Mouse (Mus musculus) midbrain, embryonic 12.5 days (tissue): ENCODE data around the gene Krt33b. TPM values are rescaled to one million over a fixed set of nuclear protein-coding genes. Genes with fewer than 3 reads are reported as not detected.

ENCODE experiments used
- ATAC-seq: fragments of 200-750 bp; cut with Nextera tagmentation; 2 replicates; pipeline ENCODE4 v1.8.0; 2017; ENCODE audit warnings: low read depth, moderate TSS enrichment, moderate library complexity; ENCODE audit not compliant: low FRiP score
- H3K27ac ChIP-seq: fragments of 300-500 bp; sonication (generic); replicated peaks from 2 replicates; pipeline ENCODE4 v1.5.1; 2016; ENCODE audit warnings: mild to moderate bottlenecking
- H3K27me3 ChIP-seq: fragments of 300-500 bp; sonication (generic); 2 replicates; pipeline ENCODE4 v1.6.1; 2016; ENCODE audit warnings: mild to moderate bottlenecking
- H3K36me3 ChIP-seq: fragments of 300-500 bp; sonication (generic); 2 replicates; pipeline ENCODE4 v1.6.1; 2016
- H3K4me1 ChIP-seq: fragments of 300-500 bp; sonication (generic); 2 replicates; pipeline ENCODE4 v1.6.1; 2016
- H3K4me2 ChIP-seq: fragments of 300-500 bp; sonication (generic); replicated peaks from 2 replicates; pipeline ENCODE4 v1.6.1; 2016; ENCODE audit warnings: mild to moderate bottlenecking, moderate library complexity
- H3K4me3 ChIP-seq: fragments of 300-500 bp; sonication (generic); 2 replicates; pipeline ENCODE4 v1.5.1; 2016; ENCODE audit warnings: mild to moderate bottlenecking
- H3K9ac ChIP-seq: fragments of 300-500 bp; sonication (generic); replicated peaks from 2 replicates; pipeline ENCODE4 v1.6.1; 2016; ENCODE audit warnings: mild to moderate bottlenecking, moderate library complexity
- H3K9me3 ChIP-seq: fragments of 300-500 bp; sonication (generic); 2 replicates; pipeline ENCODE4 v1.6.1; 2016; ENCODE audit warnings: mild to moderate bottlenecking
- WGBS: fragments of 180-500 bp; shearing (Covaris S2); methylation state at CpG from one replicate; pipeline ENCODE4 v1.1.7; 2016; 5-methylcytosine and 5-hydroxymethylcytosine counted together
- polyA plus RNA-seq: library from polyadenylated mRNA; unstranded; fragments of >200 nt; fragmentation: Nextera tagmentation; extraction: Ambion mirVana; gene quantifications from 2 replicates; pipeline ENCODE4 v1.2.1, GENCODE M21; 2016

Gene Krt33b
- polyA plus RNA-seq, result not detected in 2 replicates

DNA sequence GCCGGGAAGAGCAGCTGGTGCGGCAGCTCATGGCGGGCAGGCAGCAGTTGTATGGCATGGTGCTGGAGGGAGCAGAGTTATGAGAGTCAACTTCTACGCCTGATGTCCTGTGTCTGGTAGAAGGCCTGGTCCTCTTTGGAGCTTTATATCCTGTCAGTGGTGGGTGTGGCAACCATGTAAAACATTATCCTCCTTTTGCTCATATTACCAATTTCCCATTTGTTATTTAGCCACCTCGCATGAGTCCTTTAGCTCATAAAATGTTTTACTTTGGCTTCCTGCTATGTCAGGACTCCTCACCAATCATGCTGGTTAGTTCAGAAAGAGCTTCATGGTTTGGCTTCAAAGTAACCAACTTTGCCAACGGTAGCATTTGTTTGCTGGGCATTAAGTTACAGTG lies at the start of gene Krt33b:
Gene Krt33b (minus strand): TSS at position 101 of the 400 bp plus-strand sequence.
- Histone ChIP-seq H3K4me1 (no peaks in the 10 kb centered on the region), H3K4me2 (no peak within 1 kb of the TSS), H3K9ac (no peak within 1 kb of the TSS), H3K4me3 (no peak within 1 kb of the TSS), H3K27ac (no peak within 1 kb of the TSS), H3K27me3 (no peaks in the 10 kb centered on the region), H3K9me3 (no peaks in the 10 kb centered on the region), H3K36me3 (no peaks in the 10 kb centered on the region)
- 87% methylated on average over 6 of the region's 6 CpGs for WGBS
- no peak for ATAC-seq

DNA sequence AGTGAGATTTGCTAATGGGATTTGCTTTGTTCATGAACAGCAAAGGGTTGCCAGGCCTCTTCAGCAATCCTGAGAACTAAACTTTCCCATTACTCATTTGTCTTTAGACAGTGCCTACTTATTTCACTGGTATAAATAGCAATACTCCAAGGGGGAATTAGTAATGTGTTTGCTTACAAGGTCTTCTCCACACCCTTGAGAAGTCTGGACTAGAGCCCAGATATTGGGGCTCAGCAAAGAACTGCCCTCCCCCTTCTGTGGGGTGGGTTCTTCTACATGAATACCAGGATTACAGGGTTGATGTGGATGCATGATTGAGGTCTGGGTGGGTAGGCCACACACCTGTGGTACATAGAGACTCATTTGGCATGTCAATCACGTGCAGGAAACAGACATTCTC lies 44.2 kb upstream of the Krt33b start:
- WGBS, result 58% methylated on average over 1 of the region's 1 CpGs
- no peaks in the 10 kb centered on the region for H3K9me3 ChIP-seq
- no peak overlapping the region for H3K27ac ChIP-seq
- no peaks in the 10 kb centered on the region for H3K27me3 ChIP-seq
- H3K36me3 ChIP-seq, result no peaks in the 10 kb centered on the region
- ATAC-seq, result no peak
- no peaks in the 10 kb centered on the region for H3K4me1 ChIP-seq
- no peak overlapping the region for H3K4me2 ChIP-seq
- H3K4me3 ChIP-seq, result no peak overlapping the region
- H3K9ac ChIP-seq, result no peak overlapping the region

DNA sequence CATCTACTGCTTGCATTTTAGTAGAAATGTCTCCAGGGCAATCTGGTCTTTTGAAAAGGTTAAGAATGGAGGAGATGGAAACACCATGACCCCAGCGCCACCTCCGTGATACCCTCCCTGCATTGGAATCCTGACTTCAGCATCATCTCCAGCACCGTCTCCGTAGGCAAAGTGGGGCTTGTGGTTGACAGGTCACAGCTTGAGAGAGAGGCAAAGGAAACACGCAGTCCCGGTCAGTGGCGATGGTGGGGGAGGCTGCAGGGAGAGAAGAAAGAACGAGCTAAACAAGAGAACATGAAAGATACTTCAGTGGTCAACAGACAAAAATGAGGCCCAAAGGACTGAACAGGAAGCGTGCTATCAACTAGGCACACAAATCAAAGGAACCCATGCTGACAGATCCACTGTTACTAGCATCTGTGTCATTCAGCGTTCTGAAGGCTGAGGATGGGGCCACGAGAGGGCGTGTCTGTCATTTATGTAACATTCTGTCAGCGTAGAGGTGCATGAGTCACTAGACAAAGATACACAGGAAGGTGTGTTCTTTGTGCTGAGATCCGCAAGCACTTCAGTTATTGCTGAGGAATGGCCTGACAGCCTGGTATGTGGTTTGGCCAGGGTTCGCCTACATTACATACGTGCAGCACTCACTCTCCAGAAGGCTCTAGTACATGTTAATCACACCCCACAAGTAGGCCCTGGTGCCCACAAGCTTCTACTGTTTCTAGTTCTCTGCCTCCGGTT lies 37.8 kb upstream of the Krt33b start:
- ATAC-seq, result no peak
- WGBS, result 89% methylated on average over 17 of the region's 17 CpGs
- no peak overlapping the region for H3K4me3 ChIP-seq

DNA sequence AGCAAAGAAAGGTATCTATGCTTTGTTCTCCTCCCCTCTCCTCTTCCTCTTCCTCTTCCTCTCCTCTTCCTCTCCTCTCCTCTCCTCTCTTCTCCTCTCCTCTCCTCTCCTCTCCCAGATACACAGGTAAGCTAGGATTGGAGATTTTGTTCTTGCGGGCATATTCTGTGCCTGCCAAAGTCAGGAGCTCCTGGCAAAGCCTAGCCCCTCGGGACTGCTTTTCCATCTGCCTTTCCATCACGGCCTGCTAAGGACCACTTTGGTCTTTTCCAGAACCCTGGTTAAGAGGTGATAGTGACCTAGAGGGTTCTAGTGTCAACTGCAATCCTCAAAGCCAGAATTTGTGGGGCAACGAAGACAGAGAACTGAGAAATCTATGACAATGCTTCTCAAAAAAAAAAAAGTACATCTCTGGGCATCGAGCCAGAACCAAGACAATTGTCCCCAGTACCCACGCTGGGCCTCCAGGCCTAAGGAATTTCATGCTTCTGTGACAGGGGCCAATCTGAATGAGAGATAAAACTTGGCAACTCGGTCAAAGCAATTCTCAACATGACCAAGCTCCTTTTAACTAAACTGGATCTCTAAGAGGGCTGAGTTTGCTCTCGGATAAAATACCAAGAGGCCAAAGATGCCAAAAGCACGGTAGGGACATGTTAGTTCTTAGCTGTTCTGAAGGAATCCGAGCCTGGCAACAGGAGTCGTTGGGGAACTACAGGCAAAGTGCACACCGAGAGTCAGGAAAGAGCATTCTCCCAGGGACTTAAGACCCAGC lies 36.8 kb upstream of the Krt33b start:
- no peak overlapping the region for H3K4me2 ChIP-seq
- H3K9ac ChIP-seq, result no peak overlapping the region
- H3K27ac ChIP-seq, result no peak overlapping the region
- WGBS, result 72% methylated on average over 12 of the region's 12 CpGs
- no peak overlapping the region for H3K4me3 ChIP-seq
- no peaks in the 10 kb centered on the region for H3K36me3 ChIP-seq
- no peak for ATAC-seq
- H3K27me3 ChIP-seq, result no peaks in the 10 kb centered on the region
- H3K9me3 ChIP-seq, result no peaks in the 10 kb centered on the region
- H3K4me1 ChIP-seq, result no peaks in the 10 kb centered on the region

More for the DNA sequence above, 37.8 kb upstream of the Krt33b start:
- H3K9me3 ChIP-seq, result no peaks in the 10 kb centered on the region
- H3K27me3 ChIP-seq, result no peaks in the 10 kb centered on the region
- no peak overlapping the region for H3K27ac ChIP-seq
- H3K9ac ChIP-seq, result no peak overlapping the region
- H3K4me2 ChIP-seq, result no peak overlapping the region
- no peaks in the 10 kb centered on the region for H3K4me1 ChIP-seq
- H3K36me3 ChIP-seq, result no peaks in the 10 kb centered on the region

DNA sequence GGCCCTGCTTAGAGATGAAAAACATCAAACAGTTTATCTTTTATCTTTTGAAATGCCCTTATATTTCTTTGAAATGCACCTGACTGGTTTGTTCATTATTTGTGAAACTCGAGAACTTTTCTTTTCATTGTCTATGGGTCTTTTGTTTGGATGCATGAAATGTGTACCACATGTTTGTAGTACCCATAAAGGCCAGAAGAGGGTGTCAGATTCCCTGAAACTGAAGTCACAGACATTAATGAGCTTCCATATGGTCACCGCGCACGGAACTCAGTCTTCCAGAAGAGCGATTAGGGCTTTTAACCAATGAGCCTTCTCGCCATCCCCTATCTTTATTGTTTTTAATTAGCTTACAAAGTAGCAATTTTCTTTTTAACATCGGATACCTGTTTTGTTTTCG lies 29.2 kb upstream of the Krt33b start:
- Histone ChIP-seq H3K36me3 (no peaks in the 10 kb centered on the region), H3K27ac (no peak overlapping the region), H3K4me1 (no peaks in the 10 kb centered on the region), H3K4me3 (no peak overlapping the region), H3K9me3 (no peaks in the 10 kb centered on the region), H3K4me2 (no peak overlapping the region), H3K9ac (no peak overlapping the region), H3K27me3 (no peaks in the 10 kb centered on the region)
- ATAC-seq, result no peak
- WGBS, result 69% methylated on average over 8 of the region's 8 CpGs

DNA sequence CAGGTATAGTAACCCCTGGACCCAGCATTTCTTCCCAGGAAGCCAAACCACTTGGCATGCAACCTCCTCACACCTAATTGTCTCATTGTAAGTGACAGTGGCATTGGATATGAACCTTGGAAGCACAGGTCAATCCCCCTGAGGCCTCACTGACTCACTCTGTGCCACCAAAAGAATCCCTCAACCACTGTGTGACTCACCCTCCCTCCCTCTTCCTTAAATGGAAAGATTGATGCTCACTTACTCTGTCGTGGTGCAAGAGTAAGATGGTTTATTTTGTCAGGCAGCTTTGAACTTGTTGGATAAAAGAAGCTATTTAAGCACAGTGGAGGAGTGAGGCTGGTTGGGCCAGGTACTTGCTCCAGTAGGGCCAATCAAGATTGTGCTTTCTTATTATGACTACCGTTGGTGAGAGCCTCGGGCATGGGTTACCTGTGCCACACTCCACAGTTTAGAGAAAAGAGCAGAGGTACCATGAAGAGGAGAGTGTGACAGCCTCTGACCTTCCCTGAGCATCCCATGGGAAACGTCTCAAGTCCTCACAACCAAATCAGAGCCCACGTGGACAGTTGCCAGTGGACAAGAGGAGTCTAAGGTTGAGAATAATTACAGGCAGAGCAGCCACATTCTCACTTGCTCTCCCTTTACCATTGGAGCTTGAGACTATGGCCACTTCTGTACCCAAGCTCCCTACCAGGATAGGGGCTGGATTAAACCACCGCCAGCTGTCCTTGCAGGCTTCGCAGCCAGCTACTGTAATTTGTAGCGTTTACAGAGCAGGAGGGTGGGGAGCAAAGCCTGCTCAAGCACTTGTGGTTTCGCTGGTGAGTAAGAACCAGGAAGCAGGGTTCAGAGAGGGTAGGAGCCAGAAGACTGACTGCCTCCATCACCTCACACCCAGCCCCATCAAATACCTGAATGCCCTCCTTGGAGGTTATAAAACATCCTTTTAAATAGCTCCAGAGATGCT lies 26.3 kb upstream of the Krt33b start:
- no peak for ATAC-seq
- no peak overlapping the region for H3K27ac ChIP-seq
- no peaks in the 10 kb centered on the region for H3K27me3 ChIP-seq
- H3K4me2 ChIP-seq, result no peak overlapping the region
- 77% methylated on average over 9 of the region's 9 CpGs for WGBS
- no peak overlapping the region for H3K9ac ChIP-seq
- no peaks in the 10 kb centered on the region for H3K36me3 ChIP-seq
- H3K4me3 ChIP-seq, result no peak overlapping the region
- no peaks in the 10 kb centered on the region for H3K9me3 ChIP-seq
- no peaks in the 10 kb centered on the region for H3K4me1 ChIP-seq

DNA sequence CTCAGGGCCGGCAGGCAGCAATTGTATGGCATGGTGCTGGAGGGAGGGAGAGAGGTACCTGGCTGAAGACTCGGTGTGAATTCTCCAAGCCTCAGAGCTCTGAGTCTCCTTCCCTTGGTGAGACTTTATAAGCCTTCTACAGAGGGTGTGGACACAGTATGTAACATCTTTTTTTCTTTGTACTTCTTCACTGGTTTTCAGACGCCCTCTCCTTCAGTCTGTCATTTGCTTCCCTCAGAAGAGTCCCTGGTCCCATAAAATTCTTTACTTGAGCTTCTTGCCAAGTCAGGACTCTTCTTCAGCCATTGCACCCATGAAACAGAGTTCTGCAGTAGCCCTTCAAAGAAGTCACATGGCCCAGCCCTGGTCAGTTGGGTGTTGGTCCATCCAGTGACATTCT lies 20.8 kb upstream of the Krt33b start, which contains the start of gene Krt31:
Gene Krt31 (minus strand): TSS at position 101 of the 400 bp plus-strand sequence.
- H3K4me1 ChIP-seq, result no peaks in the 10 kb centered on the region
- no peak within 1 kb of the TSS for H3K9ac ChIP-seq
- ATAC-seq, result no peak
- WGBS, result 90% methylated on average over 3 of the region's 3 CpGs
- no peaks in the 10 kb centered on the region for H3K27me3 ChIP-seq
- no peak within 1 kb of the TSS for H3K27ac ChIP-seq
- no peak within 1 kb of the TSS for H3K4me3 ChIP-seq
- H3K4me2 ChIP-seq, result no peak within 1 kb of the TSS
- H3K9me3 ChIP-seq, result no peaks in the 10 kb centered on the region
- H3K36me3 ChIP-seq, result no peaks in the 10 kb centered on the region

DNA sequence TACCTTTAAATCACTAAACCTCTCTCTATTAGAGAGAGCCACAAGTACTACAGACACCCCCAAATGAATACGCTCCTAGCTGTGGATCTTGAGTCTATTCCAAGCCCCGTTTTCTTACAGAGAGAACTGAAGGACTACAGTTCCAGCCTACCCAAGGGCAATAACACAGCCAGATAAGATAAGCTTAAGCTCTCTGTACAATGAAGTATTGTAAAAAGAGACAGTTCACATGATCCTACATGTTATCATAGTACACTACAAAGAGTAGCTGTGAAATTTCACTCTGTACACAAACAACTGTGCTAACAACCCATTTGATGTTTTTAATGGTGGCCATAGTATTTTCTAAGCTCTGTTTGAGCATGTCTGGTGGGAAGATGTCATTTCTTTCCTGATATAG lies 17.5 kb upstream of the Krt33b start:
- H3K27ac ChIP-seq, result no peak overlapping the region
- no peaks in the 10 kb centered on the region for H3K27me3 ChIP-seq
- H3K4me1 ChIP-seq, result no peaks in the 10 kb centered on the region
- no peak overlapping the region for H3K4me3 ChIP-seq
- no peak overlapping the region for H3K9ac ChIP-seq
- ATAC-seq, result no peak
- no peaks in the 10 kb centered on the region for H3K36me3 ChIP-seq
- no peaks in the 10 kb centered on the region for H3K9me3 ChIP-seq
- no peak overlapping the region for H3K4me2 ChIP-seq
- 93% methylated on average over 2 of the region's 2 CpGs for WGBS

DNA sequence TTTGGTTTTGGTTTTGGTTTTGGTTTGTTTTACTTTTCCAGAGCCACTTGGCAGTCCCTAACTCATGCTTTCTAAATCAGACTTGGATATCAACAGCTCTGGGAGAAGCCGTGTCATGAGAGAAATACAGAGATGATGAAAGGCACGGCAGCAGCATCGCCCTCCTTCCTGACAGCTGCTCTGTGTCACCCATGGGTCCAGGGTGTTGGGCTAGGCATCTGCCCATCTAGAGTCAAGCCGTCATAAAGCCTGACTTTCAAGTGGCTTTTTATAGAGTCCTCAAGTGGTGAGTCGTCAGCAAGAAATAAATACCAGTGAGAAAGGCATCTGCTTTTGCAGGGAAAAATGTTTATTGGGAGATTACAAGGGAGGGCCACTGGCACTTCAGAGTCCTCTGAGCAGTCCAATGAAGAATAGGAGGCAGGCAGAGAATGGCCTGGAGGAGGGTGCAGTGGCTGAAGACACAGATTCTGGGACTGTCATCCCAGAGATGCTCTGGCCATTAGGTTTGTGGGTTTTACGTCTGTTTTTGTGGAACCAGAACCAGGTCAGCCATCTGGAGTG lies 16.7 kb upstream of the Krt33b start:
- no peak overlapping the region for H3K27ac ChIP-seq
- no peaks in the 10 kb centered on the region for H3K4me1 ChIP-seq
- H3K27me3 ChIP-seq, result no peaks in the 10 kb centered on the region
- ATAC-seq, result no peak
- 90% methylated on average over 6 of the region's 6 CpGs for WGBS
- H3K9ac ChIP-seq, result no peak overlapping the region
- no peaks in the 10 kb centered on the region for H3K36me3 ChIP-seq
- no peak overlapping the region for H3K4me2 ChIP-seq
- H3K4me3 ChIP-seq, result no peak overlapping the region
- H3K9me3 ChIP-seq, result no peaks in the 10 kb centered on the region

DNA sequence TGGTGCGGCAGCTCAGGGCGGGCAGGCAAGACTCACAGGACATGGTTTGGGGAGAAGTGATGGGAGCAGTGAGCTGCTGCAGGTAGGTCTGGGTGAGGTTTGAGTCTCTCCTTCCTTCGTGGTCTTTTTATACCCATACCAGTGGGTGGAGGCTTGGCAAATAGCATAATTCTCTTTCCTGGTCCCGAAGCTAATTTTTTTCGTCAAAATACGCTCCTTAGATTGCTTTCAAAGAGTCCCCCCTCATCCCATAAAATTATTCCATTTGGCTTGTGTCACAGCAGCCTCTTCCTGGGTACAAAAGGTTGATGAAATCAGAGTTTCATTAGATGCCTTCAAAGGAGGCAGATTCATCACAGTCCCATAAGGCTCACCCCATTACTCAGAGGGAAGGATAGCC lies 11.8 kb upstream of the Krt33b start, which contains the start of gene Krt34:
Gene Krt34 (minus strand): TSS at position 101 of the 400 bp plus-strand sequence.
- Histone ChIP-seq H3K4me3 (no peak within 1 kb of the TSS), H3K9ac (no peak within 1 kb of the TSS), H3K36me3 (no peaks in the 10 kb centered on the region), H3K27ac (no peak within 1 kb of the TSS), H3K27me3 (no peaks in the 10 kb centered on the region), H3K9me3 (no peaks in the 10 kb centered on the region), H3K4me2 (no peak within 1 kb of the TSS), H3K4me1 (no peaks in the 10 kb centered on the region)
- ATAC-seq, result no peak
- 88% methylated on average over 6 of the region's 6 CpGs for WGBS

DNA sequence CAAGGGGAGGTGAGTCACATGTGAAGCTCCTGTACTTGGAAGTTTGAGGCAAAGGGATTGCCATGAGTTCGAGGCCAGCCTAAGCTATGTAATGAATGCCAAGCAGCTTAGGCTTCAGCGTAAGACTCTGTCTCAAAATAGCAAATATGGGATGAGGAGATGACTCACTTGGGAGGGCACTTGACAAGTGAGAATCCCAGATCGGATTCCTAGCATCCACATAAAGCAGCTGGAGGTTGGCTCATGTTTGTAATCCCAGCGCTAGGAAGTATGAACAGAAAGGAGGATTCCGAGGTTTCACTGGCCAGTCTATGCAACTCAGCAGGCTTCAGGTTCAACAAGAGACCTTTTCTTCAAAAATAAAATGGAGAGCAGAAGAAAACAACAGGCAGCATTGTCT lies 8.2 kb downstream of the Krt33b start:
- no peaks in the 10 kb centered on the region for H3K9me3 ChIP-seq
- no peaks in the 10 kb centered on the region for H3K27me3 ChIP-seq
- no peak overlapping the region for H3K27ac ChIP-seq
- no peaks in the 10 kb centered on the region for H3K36me3 ChIP-seq
- no peaks in the 10 kb centered on the region for H3K4me1 ChIP-seq
- no peak overlapping the region for H3K4me3 ChIP-seq
- H3K9ac ChIP-seq, result no peak overlapping the region
- 82% methylated on average over 5 of the region's 5 CpGs for WGBS
- no peak overlapping the region for H3K4me2 ChIP-seq
- ATAC-seq, result no peak
